Mouse (Mus musculus) intestine, embryonic 15.5 days (tissue): ENCODE results near the gene Gm21992. TPM values are rescaled to one million over a fixed set of nuclear protein-coding genes. Genes with fewer than 3 reads are reported as not detected.

Source experiments
- ATAC-seq: fragments of 200-750 bp; cut with Nextera tagmentation; 2 replicates; pipeline ENCODE4 v1.8.0; 2017; ENCODE audit warnings: moderate TSS enrichment, moderate library complexity
- H3K27ac ChIP-seq: fragments of 300-500 bp; sonication (generic); 2 replicates; pipeline ENCODE4 v1.5.1; 2015; ENCODE audit warnings: mild to moderate bottlenecking, inconsistent platforms
- H3K27me3 ChIP-seq: fragments of 300-500 bp; sonication (generic); replicated peaks from 2 replicates; pipeline ENCODE4 v1.6.1; 2015; ENCODE audit warnings: inconsistent platforms
- H3K36me3 ChIP-seq: fragments of 300-500 bp; sonication (generic); 2 replicates; pipeline ENCODE4 v1.6.1; 2015; ENCODE audit warnings: inconsistent platforms
- H3K4me1 ChIP-seq: fragments of 300-500 bp; sonication (generic); replicated peaks from 2 replicates; pipeline ENCODE4 v1.6.1; 2015; ENCODE audit warnings: inconsistent platforms
- H3K4me2 ChIP-seq: fragments of 300-500 bp; sonication (generic); replicated peaks from 2 replicates; pipeline ENCODE4 v1.6.1; 2015; ENCODE audit warnings: mild to moderate bottlenecking, inconsistent platforms
- H3K4me3 ChIP-seq: fragments of 300-500 bp; sonication (generic); replicated peaks from 2 replicates; pipeline ENCODE4 v1.5.1; 2015; ENCODE audit warnings: inconsistent platforms
- H3K9ac ChIP-seq: fragments of 300-500 bp; sonication (generic); 2 replicates; pipeline ENCODE4 v1.6.1; 2015; ENCODE audit warnings: inconsistent platforms
- H3K9me3 ChIP-seq: fragments of 300-500 bp; sonication (generic); 2 replicates; pipeline ENCODE4 v1.6.1; 2016; ENCODE audit warnings: inconsistent platforms
- WGBS: fragments of 180-500 bp; shearing (Covaris S2); methylation state at CpG from one replicate; pipeline ENCODE4 v1.1.7; 2015; 5-methylcytosine and 5-hydroxymethylcytosine counted together
- polyA plus RNA-seq: library from polyadenylated mRNA; unstranded; fragments of >200 nt; fragmentation: Nextera tagmentation; extraction: Ambion mirVana; gene quantifications from 2 replicates; pipeline ENCODE4 v1.2.1, GENCODE M21; 2015

Gm21992 gene
- polyA plus RNA-seq, 1 experiment from 2014 or later: 35.3 TPM

GRCm38 (mm10) chr19:4698205-4698677, 113.2 kb downstream of the Gm21992 start, which contains the start of gene Gm960:
Gene Gm960, minus strand, starts transcription at chr19:4698668.
- under 1% methylated on average over 40 of the region's 40 CpGs for WGBS

GRCm38 (mm10) chr19:4697721-4698120, 113.7 kb downstream of the Gm21992 start:
- no peak for ATAC-seq
- WGBS: 73% methylated on average over 9 of the region's 9 CpGs
- peak overlapping the region; percentile 56; the same call in 1 of the 2 replicates for H3K9ac ChIP-seq

More at GRCm38 (mm10) chr19:4698205-4698677, 113.2 kb downstream of the Gm21992 start, which contains the start of gene Gm960:
- H3K9me3 ChIP-seq: no peaks in the 10 kb centered on the region
- peak within 1 kb of the TSS; percentile 56 for H3K9ac ChIP-seq
- ATAC-seq: peak; percentile 89
- H3K4me1 ChIP-seq: peaks cover 3% of the 10 kb centered on the region; the same call in 1 of the 2 replicates
- no peak within 1 kb of the TSS for H3K27ac ChIP-seq
- H3K27me3 ChIP-seq: peaks cover 35% of the 10 kb centered on the region
- H3K4me3 ChIP-seq: peak within 1 kb of the TSS; percentile 61
- H3K4me2 ChIP-seq: peak within 1 kb of the TSS; percentile 95
- H3K36me3 ChIP-seq: no peaks in the 10 kb centered on the region

GRCm38 (mm10) chr19:4697121-4697520, 114.3 kb downstream of the Gm21992 start:
- no peak overlapping the region for H3K27ac ChIP-seq
- no peak overlapping the region for H3K4me2 ChIP-seq
- H3K9ac ChIP-seq: no peak overlapping the region
- H3K4me1 ChIP-seq: peaks cover 3% of the 10 kb centered on the region; the same call in 1 of the 2 replicates
- peaks cover 35% of the 10 kb centered on the region for H3K27me3 ChIP-seq
- ATAC-seq: no peak
- no peaks in the 10 kb centered on the region for H3K9me3 ChIP-seq
- no peaks in the 10 kb centered on the region for H3K36me3 ChIP-seq
- WGBS: 89% methylated on average over 3 of the region's 3 CpGs
- no peak overlapping the region for H3K4me3 ChIP-seq

More at GRCm38 (mm10) chr19:4697721-4698120, 113.7 kb downstream of the Gm21992 start:
- Histone ChIP-seq H3K4me2 (peak overlapping the region; percentile 95), H3K27ac (no peak overlapping the region), H3K4me1 (peaks cover 3% of the 10 kb centered on the region; the same call in 1 of the 2 replicates), H3K9me3 (no peaks in the 10 kb centered on the region), H3K36me3 (no peaks in the 10 kb centered on the region), H3K27me3 (peaks cover 35% of the 10 kb centered on the region), H3K4me3 (peak overlapping the region; percentile 61; the same call in 1 of the 2 replicates)

- H3K9me3 ChIP-seq: no peaks in the 10 kb centered on the region
- H3K4me1 ChIP-seq: peaks cover 3% of the 10 kb centered on the region; the same call in 1 of the 2 replicates
- WGBS: 66% methylated on average over 3 of the region's 3 CpGs
- no peak for ATAC-seq
- H3K27ac ChIP-seq: no peak overlapping the region
- no peak overlapping the region for H3K4me2 ChIP-seq
- H3K4me3 ChIP-seq: no peak overlapping the region
- peaks cover 22% of the 10 kb centered on the region for H3K27me3 ChIP-seq
- no peaks in the 10 kb centered on the region for H3K36me3 ChIP-seq
- no peak overlapping the region for H3K9ac ChIP-seq
Measured at GRCm38 (mm10) chr19:4694346-4694745, 117.1 kb downstream of the Gm21992 start.

Other genes with a start within 250 kb of the Gm21992 start
- 6.5 and 7.8 TPM in 2 replicates for gene Lrfn4, start 195.9 kb downstream of the Gm21992 start, polyA plus RNA-seq
- gene Rce1, start 186.0 kb downstream of the Gm21992 start, polyA plus RNA-seq: 61.5 and 68.8 TPM in 2 replicates
- 1.4 and 2.7 TPM in 2 replicates for gene Gm960, start 112.9 kb downstream of the Gm21992 start, polyA plus RNA-seq
- gene Sptbn2, start 100.4 kb downstream of the Gm21992 start, polyA plus RNA-seq: 1.4 and 1.7 TPM in 2 replicates
- gene Rbm4b, start 55.1 kb downstream of the Gm21992 start, polyA plus RNA-seq: 47.1 and 47.4 TPM in 2 replicates
- 43.8 and 51.0 TPM in 2 replicates for gene Rbm4, start 17.7 kb downstream of the Gm21992 start, polyA plus RNA-seq
- 73.6 and 80.0 TPM in 2 replicates for gene Rbm14, start within 50 bp of the Gm21992 start, polyA plus RNA-seq
- 51.3 and 56.7 TPM in 2 replicates for gene Ccs, start 27.7 kb upstream of the Gm21992 start, polyA plus RNA-seq
- gene Ccdc87, start 27.8 kb upstream of the Gm21992 start, polyA plus RNA-seq: not detected in 2 replicates
- gene Ctsf, start 43.5 kb upstream of the Gm21992 start, polyA plus RNA-seq: 25.2 and 26.3 TPM in 2 replicates
- gene Actn3, start 66.3 kb upstream of the Gm21992 start, polyA plus RNA-seq: 1.2 and 1.7 TPM in 2 replicates
- gene Zdhhc24, start 67.1 kb upstream of the Gm21992 start, polyA plus RNA-seq: 9.8 and 10.3 TPM in 2 replicates
- gene Bbs1, start 95.0 kb upstream of the Gm21992 start, polyA plus RNA-seq: 2.3 TPM in 2 replicates
- gene Dpp3, start 116.7 kb upstream of the Gm21992 start, polyA plus RNA-seq: 126 and 135 TPM in 2 replicates
- 2.0 and 2.4 TPM in 2 replicates for gene Peli3, start 131.5 kb upstream of the Gm21992 start, polyA plus RNA-seq
- 102 and 116 TPM in 2 replicates for gene Mrpl11, start 150.5 kb upstream of the Gm21992 start, polyA plus RNA-seq
- gene Npas4, start 178.7 kb upstream of the Gm21992 start, polyA plus RNA-seq: 0.21 and 0.24 TPM in 2 replicates
- gene Slc29a2, start 212.2 kb upstream of the Gm21992 start, polyA plus RNA-seq: 4.6 and 4.9 TPM in 2 replicates
- 36.1 and 36.2 TPM in 2 replicates for gene B4gat1, start 227.2 kb upstream of the Gm21992 start, polyA plus RNA-seq
- 2.4 and 2.8 TPM in 2 replicates for gene AC124502.3, start 227.3 kb upstream of the Gm21992 start, polyA plus RNA-seq
- gene Brms1, start 229.7 kb upstream of the Gm21992 start, polyA plus RNA-seq: 37.5 and 44.7 TPM in 2 replicates
- 2.7 and 3.9 TPM in 2 replicates for gene Rin1, start 238.9 kb upstream of the Gm21992 start, polyA plus RNA-seq